Mouse (Mus musculus) MN1 (cell line): Measurements from ENCODE around the gene Golga4.

ENCODE experiments used
- DNase-seq: peaks from one replicate; pipeline ENCODE4 v3.0.0-alpha.2; 2016; ENCODE audit warnings: low spot score

The Golga4 gene

GRCm38 (mm10) chr9:118624146-118624545 lies 118.1 kb downstream of the Golga4 start:
- no peak for DNase-seq

DNA sequence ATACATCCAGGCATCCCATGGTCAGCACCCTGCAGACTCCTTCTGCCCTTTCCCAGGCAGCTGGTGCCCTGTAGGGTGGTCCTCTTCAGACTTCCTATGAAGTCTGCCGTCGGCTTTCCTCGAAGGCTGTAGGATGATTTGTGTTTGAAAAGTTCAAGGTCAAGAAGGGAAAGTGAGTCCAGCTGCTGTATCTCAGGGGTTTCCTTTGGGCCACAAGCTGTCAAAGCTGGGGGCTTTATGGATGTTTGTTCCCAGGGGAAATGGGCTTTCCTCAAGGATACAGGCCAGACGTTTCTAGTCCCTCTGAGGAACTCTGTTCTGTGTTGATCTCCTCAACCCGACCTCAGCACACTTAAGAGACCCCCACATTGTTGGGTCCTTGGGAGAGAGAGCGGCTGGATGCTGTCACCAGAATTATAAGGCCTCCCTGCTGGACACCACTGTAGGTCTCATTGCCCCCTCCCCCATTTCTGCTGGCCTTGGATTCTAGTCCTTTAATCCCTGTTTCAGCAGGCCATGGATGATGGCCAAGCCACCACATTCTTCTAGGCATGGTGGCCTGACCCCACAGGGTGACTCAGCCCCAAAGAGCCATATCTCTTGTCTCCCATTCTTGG lies 123.8 kb downstream of the Golga4 start:
- no peak for DNase-seq
